Mouse (Mus musculus): ENCODE data around the gene Srrm4. TPM values are rescaled to one million over a fixed set of nuclear protein-coding genes. Genes with fewer than 3 reads are reported as not detected.

Gene Srrm4
- polyA plus RNA-seq, 1 experiment from 2014 or later = 22.6 TPM

DNA sequence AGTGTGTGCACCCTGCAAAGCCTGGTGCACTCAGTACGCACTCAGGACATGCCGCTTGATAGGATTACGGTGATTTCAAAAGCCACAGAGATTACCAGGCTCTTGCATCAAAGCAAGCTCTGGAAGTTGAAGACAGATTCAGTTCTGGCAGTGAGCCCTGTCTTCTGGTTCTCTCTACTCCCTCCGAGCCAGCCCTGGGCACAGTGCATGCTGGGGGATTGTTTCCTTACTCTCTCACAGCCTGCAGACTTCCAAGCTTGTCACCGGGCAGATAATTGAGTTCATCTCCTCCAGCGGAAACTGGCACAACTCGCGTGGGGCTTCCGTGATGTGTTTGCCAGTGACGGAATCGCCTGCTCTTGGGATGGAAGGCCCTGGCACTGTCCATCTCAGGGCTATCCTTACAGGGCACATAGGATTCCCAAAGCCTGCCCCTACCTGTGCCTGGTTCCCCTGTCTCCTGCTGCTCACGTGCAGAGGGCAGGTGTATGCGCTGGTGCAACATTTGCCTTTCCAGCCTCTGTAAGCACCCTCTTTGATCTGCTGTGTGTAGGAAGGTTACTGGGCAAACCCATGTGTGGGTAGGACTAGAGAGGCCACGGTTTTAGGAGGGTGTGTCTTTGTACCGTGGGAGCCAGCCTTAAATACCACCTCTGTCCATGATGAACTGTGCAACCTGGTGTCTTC, 201.6 kb downstream of the Srrm4 start:
- no peak overlapping the region for H3K4me3 ChIP-seq (replicated peaks; ENCODE audit: low read depth, low read length)
- peaks cover 13% of the 10 kb centered on the region; the same call in 1 of the 2 replicates for H3K4me1 ChIP-seq (ENCODE audit: control insufficient read depth, insufficient read depth, low read length)
- H3K9me3 ChIP-seq (ENCODE audit: control insufficient read depth, low read length) = no peaks in the 10 kb centered on the region
- H3K36me3 ChIP-seq (ENCODE audit: control insufficient read depth, insufficient read depth, low read length) = no peaks in the 10 kb centered on the region
- H3K9ac ChIP-seq (replicated peaks; ENCODE audit: low read length) = no peak overlapping the region
- peak overlapping the region; percentile 8; the same call in 1 of the 2 replicates for H3K4me2 ChIP-seq (ENCODE audit: low read length)
- DNase-seq (peak; percentile 85), ATAC-seq (ENCODE audit: low FRiP score, low TSS enrichment) (peak; percentile 58; the same call in 1 of the 2 replicates)
- H3K27ac ChIP-seq (replicated peaks; ENCODE audit: low read depth, low read length) = peak overlapping the region; percentile 64
- WGBS = 30% methylated on average over 15 of the region's 15 CpGs
- no peaks in the 10 kb centered on the region for H3K27me3 ChIP-seq (ENCODE audit: control insufficient read depth, insufficient read depth, low read length)

- no peak for ATAC-seq (ENCODE audit: low FRiP score, low TSS enrichment)
- Histone ChIP-seq H3K9me3 (ENCODE audit: control insufficient read depth, low read length) (no peaks in the 10 kb centered on the region), H3K9ac (replicated peaks; ENCODE audit: low read length) (no peak overlapping the region), H3K4me3 (replicated peaks; ENCODE audit: low read depth, low read length) (no peak overlapping the region), H3K36me3 (ENCODE audit: control insufficient read depth, insufficient read depth, low read length) (no peaks in the 10 kb centered on the region), H3K27ac (replicated peaks; ENCODE audit: low read depth, low read length) (peak overlapping the region; percentile 58), H3K27me3 (ENCODE audit: control insufficient read depth, insufficient read depth, low read length) (no peaks in the 10 kb centered on the region), H3K4me2 (ENCODE audit: low read length) (no peak overlapping the region), H3K4me1 (ENCODE audit: control insufficient read depth, insufficient read depth, low read length) (peaks cover 13% of the 10 kb centered on the region; the same call in 1 of the 2 replicates)
- 39% methylated on average over 4 of the region's 4 CpGs for WGBS
- no peak for DNase-seq
These were observed 202.3 kb downstream of the Srrm4 start for GRCm38 (mm10) chr5:116389321-116389720.

Other genes starting within 250 kb of the Srrm4 start
- gene Hspb8, start 169.0 kb downstream of the Srrm4 start, polyA plus RNA-seq (2014; fragmentation: Nextera tagmentation; extraction: Ambion mirVana) = 1.9 and 3.7 TPM in 2 replicates